Mouse (Mus musculus) bone marrow, adult 2 months (tissue): Measurements from ENCODE around the gene Bcr.

ENCODE experiments used
- CTCF ChIP-seq: fragments of 200-500 bp; IDR thresholded peaks from 2 replicates; pipeline ENCODE4 v1.5.1; 2011; ENCODE audit warnings: low read length, control low read depth; ENCODE audit not compliant: control insufficient read depth, insufficient read depth
- POLR2A ChIP-seq: fragments of 200-500 bp; IDR thresholded peaks from 2 replicates; pipeline ENCODE4 v1.6.1; 2011; ENCODE audit warnings: low read depth, mild to moderate bottlenecking, control low read depth, low read length, borderline replicate concordance; ENCODE audit not compliant: control insufficient read depth

GRCm38 (mm10) chr10:75054125-75054524 lies 6.3 kb upstream of the Bcr start:
- TF ChIP-seq CTCF: no peak
- TF ChIP-seq POLR2A: no peak
